Mouse (Mus musculus) CD4-positive, CD25-positive, alpha-beta regulatory T cell, adult 9 weeks (primary cell): ENCODE results near the gene Msrb1. TPM values are rescaled to one million over a fixed set of nuclear protein-coding genes. Genes with fewer than 3 reads are reported as not detected.

ENCODE experiments used
- polyA plus RNA-seq: library from polyadenylated mRNA; unstranded; fragments of 100-300 nt; shearing (Covaris generic); gene quantifications from one replicate; pipeline ENCODE4 v1.2.1, GENCODE M21; 2017

The Msrb1 gene
- polyA plus RNA-seq, result 20.9 TPM

DNA sequence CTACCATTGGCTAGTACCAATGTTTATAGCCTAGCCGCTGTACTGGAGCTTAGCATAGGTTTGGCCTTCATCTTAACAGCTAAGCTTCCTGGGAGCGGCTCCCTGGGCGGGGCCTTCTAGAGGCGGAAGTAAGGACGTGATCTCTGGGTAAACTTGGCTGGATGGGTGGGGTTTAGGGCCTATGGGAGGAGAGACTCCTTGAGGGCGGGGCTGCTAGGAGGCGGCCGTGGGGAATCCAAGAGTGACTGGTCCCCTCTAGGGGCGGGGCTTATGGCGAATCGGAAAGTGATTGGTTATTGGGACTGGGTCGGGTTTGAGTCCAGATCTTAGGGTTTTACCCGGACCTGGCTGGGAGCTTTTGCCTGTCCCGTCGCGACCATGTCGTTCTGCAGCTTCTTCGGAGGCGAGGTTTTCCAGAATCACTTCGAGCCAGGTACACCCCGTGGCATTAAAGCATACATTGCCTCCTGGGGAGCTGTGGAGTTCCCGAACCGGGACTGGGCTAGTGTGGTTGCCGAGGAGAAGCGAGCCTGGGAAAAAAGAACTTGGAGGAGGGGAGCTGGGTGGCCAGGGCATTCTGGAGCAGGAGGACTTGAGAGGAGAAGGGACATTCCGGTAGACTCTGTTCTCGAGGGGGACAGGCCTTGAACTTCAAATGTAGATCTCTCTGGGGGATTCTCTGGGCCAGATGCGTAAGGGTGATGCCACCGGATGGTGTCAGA lies at the start of gene Msrb1:
Gene Msrb1 (plus strand): TSS at position 313 of the 722 bp plus-strand sequence.

GRCm38 (mm10) chr17:24689251-24690081 lies 47.0 kb upstream of the Msrb1 start, which contains the start of gene Syngr3:
Gene Syngr3, minus strand, starts transcription at chr17:24689955.

DNA sequence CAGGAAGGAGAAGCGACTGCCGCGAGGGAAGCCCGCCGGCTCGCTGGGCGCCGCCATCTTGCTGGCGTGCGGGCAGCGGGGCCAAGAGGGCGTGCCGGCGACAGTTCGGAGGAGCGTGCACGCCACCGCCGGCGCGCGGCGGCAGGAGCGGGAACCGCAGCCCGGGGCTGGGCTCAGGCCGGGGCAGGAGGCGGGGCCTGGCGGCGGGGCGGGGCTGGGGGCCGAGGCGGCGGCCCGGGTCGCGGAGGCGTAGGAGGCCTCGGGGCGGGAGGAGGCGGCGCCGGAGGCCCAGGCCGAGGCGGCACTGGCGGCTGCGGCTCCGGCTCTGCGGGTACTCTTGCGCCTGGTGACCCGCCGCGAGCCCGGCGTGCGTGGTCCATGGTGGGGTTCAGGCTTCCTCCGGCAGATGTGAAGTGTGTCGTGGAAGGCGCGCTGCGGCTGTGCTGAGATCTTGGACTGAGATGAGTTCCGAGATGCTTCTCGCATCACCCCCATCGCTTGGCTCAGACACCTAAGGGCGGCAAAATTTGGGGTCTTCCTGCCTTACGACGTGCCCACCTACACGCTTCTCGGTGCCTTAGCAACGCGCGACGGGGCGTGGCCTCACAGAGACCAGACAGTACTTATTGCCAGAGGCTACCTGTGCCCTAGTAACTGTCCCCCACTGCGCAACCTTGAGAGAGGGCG lies 40.3 kb upstream of the Msrb1 start, which contains the start of the genes Gfer and Noxo1:
Gene Gfer (minus strand): TSS at position 146 of the 687 bp plus-strand sequence.
Gene Noxo1 (plus strand): TSS at position 224 of the 687 bp plus-strand sequence.

DNA sequence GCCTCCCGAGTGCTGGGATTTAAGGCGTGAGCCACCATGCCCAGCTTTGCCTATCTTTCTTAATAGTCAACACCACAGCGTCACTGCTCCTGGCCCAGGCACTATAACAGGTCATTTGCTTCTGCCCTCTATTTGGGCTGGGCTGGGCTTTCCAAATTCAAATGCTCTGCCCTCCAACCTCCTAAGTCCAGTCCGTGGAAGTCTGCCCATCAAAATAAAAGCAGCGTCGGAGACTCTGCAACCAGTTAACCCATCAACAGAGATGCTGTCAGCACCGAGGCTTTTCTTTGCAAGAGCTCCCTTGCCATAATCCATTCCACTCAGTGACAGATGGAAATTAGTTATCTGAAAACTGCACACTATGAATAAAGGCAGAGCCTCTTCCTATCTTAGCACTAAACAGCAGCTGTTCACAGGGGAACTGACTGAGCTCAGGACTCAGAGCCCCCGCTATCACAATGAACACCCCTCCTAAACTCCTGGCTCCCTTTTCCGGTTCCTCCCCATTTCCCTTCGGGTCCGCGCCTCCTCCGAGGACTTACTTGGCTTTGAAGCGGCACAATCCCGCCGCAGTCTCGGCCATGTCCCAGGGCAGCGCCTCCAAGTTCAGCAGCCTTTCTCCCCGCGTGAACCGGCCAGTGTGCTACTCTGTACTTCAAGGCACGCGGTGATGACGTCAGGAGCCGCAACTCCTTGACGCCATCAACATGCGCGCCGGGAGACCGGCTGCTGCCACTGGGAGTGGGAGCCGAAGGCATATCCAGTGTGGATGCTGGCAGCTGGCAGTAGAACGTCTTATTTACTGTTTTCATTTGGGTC lies 29.3 kb upstream of the Msrb1 start, which contains the start of gene Tbl3:
Gene Tbl3 (minus strand): TSS at position 679 of the 819 bp plus-strand sequence.

DNA sequence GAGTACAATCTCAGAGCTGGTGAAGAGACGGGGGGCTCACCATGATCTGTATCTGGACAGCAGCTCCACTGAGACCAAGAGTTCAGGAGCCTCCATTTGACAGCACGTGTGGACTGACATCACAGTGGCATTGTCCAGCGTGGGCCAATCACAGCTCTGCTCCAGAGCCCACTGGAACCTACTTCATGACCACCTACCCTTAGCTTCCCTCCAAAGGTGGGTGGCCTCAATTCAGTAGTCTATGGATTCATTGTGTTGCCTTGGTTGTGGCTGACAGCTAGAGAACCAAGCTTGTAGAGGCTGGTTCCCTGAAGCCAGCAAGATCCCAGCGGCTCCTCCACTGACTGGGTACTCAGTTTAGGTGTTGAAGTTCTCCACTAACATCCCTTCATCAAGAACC lies 18.5 kb upstream of the Msrb1 start, which contains the start of the genes Rnf151 and Rps2:
Gene Rnf151 (minus strand): TSS at position 121 of the 400 bp plus-strand sequence.
Gene Rps2 (plus strand): TSS at position 174 of the 400 bp plus-strand sequence.

GRCm38 (mm10) chr17:24724184-24724583 lies 12.3 kb upstream of the Msrb1 start, which contains the start of gene Ndufb10:
Gene Ndufb10, minus strand, starts transcription at chr17:24724478.

GRCm38 (mm10) chr17:24727618-24728017 lies 8.8 kb upstream of the Msrb1 start, which contains the start of gene Rpl3l:
Gene Rpl3l, plus strand, starts transcription at chr17:24727820.

DNA sequence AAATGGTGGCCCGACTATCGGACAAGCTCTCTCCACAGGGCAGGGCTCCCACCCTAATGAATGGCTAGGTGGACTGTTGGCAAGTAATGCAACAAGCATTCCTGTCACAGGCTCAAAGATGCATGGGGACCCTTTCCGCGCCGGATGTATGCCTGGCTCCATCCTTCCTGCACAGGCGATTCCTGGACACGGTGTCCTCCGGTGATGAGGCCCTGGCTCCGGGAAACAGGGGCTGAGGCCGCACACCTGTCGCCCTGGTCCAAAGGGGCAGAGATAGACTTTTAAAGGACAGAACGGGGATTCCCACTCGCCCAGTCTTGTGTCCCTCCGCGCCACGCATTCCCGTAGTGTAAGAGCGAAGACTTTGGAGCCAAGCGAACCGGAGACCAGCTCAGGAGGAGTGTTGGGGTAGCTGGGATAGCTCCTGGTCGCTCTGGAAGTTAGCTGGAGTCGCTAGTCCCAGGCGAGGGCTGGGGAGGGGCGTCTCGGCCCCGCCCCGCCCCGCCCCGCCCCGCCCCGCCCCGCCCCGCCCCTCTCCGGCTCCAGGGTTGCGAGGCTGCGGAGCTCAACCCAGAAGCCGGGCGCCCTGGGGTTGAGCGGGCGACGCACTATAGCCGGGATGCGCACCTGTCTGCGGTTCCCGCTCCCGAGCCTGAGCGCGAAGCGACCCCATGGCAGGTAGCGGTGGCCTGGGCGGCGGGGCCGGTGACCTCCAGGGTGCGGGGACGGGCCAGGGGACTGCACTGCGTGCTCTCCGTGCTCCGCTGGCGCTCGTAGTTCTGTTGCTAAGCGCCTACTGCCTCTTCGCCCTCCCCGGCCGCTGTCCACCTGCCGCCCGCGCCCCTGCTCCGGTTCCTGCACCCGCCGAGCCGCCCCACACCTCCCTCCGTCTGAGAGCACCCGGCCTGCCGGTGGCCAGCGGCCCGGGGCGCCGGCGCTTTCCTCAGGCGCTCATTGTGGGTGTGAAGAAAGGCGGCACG lies 16.3 kb downstream of the Msrb1 start, which contains the start of gene Hs3st6:
Gene Hs3st6 (plus strand): TSS at position 574 of the 980 bp plus-strand sequence.

Other genes with a start within 250 kb of the Msrb1 start
- 0.15 TPM for gene Caskin1, start 248.0 kb upstream of the Msrb1 start, polyA plus RNA-seq
- gene Traf7, start 208.7 kb upstream of the Msrb1 start, polyA plus RNA-seq, result 110 TPM
- 5.0 TPM for gene Rab26, start 202.4 kb upstream of the Msrb1 start, polyA plus RNA-seq
- 18.9 TPM for gene Pkd1, start 186.8 kb upstream of the Msrb1 start, polyA plus RNA-seq
- gene Tsc2, start 104.0 kb upstream of the Msrb1 start, polyA plus RNA-seq, result 52.7 TPM
- gene Nthl1, start 104.0 kb upstream of the Msrb1 start, polyA plus RNA-seq, result 6.2 TPM
- not detected for gene Slc9a3r2, start 86.3 kb upstream of the Msrb1 start, polyA plus RNA-seq
- not detected for gene Npw, start 78.2 kb upstream of the Msrb1 start, polyA plus RNA-seq
- gene Zfp598, start 67.0 kb upstream of the Msrb1 start, polyA plus RNA-seq, result 2.3 TPM
- gene Syngr3, start 46.7 kb upstream of the Msrb1 start, polyA plus RNA-seq, result 0.40 TPM
- gene Gfer, start 40.5 kb upstream of the Msrb1 start, polyA plus RNA-seq, result 7.7 TPM
- 1.7 TPM for gene Noxo1, start 40.4 kb upstream of the Msrb1 start, polyA plus RNA-seq
- gene Tbl3, start 29.0 kb upstream of the Msrb1 start, polyA plus RNA-seq, result 71.9 TPM
- gene Rnf151, start 18.6 kb upstream of the Msrb1 start, polyA plus RNA-seq, result not detected
- gene Rps2, start 18.5 kb upstream of the Msrb1 start, polyA plus RNA-seq, result 660 TPM
- gene Ndufb10, start 12.2 kb upstream of the Msrb1 start, polyA plus RNA-seq, result 257 TPM
- gene Rpl3l, start 8.8 kb upstream of the Msrb1 start, polyA plus RNA-seq, result not detected
- not detected for gene Hs3st6, start 16.3 kb downstream of the Msrb1 start, polyA plus RNA-seq
- gene Meiob, start 67.6 kb downstream of the Msrb1 start, polyA plus RNA-seq, result not detected
- gene Hagh, start 103.5 kb downstream of the Msrb1 start, polyA plus RNA-seq, result 49.6 TPM
- gene Fahd1, start 113.7 kb downstream of the Msrb1 start, polyA plus RNA-seq, result 2.7 TPM
- gene Igfals, start 129.4 kb downstream of the Msrb1 start, polyA plus RNA-seq, result not detected
- gene Nubp2, start 149.7 kb downstream of the Msrb1 start, polyA plus RNA-seq, result 113 TPM
- 58.4 TPM for gene Spsb3, start 150.0 kb downstream of the Msrb1 start, polyA plus RNA-seq
- gene Eme2, start 158.4 kb downstream of the Msrb1 start, polyA plus RNA-seq, result 64.8 TPM
- 40.9 TPM for gene Mrps34, start 158.5 kb downstream of the Msrb1 start, polyA plus RNA-seq
- gene Nme3, start 159.9 kb downstream of the Msrb1 start, polyA plus RNA-seq, result 69.5 TPM
- gene Mapk8ip3, start 200.3 kb downstream of the Msrb1 start, polyA plus RNA-seq, result 46.1 TPM
- 33.0 TPM for gene Jpt2, start 224.0 kb downstream of the Msrb1 start, polyA plus RNA-seq